Mouse (Mus musculus): Measurements from ENCODE around the gene Pttg1ip.

The Pttg1ip gene

DNA sequence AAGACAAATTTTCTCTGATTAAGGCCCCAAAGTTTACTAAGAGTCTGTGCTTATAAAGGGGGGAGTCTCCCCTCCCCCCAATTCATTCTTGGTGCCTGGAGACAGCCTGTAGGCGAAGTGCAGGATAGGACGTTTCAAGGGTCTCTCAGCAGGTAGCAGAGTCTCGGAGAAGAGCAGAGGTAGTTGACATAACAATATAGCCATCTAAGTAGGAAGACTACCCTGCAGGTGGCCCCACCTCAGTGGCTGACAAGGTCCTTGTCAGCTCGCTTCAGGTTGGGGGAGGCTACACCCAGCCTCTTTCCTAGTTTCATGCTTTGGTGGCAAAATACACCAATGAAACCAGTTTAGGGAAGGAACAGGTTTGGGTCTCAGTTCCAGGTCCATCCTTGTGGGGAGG lies 21.5 kb downstream of the Pttg1ip start:
- in situ Hi-C loops (cut with MboI; ENCODE audit: low pct_unique_long_range_greater_than_20kb in 1 of 2, low sequenced_read_pairs in 2 of 2, unreplicated experiment in 1 of 2), result no loop called here

DNA sequence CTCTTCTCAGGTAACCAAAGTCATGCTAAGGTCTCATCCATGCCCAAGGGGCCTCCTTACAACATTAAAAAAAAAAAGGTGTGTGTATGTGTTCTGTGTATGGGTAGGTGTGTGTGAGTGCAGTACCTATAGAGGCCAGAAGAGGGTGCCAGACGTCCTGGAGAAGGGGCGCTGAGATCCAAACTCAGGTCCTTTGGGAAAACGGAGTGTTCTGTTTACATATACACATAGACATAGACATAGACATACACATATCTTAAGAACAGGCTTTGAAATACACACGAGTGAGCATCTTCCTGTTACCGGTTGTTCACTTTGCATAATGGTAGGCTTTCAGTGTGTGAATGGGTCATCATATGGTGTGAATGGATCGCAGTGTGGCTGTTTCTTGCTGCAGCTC lies 22.6 kb downstream of the Pttg1ip start:
- in situ Hi-C loops (cut with MboI; ENCODE audit: low pct_unique_long_range_greater_than_20kb in 1 of 2, low sequenced_read_pairs in 2 of 2, unreplicated experiment in 1 of 2), result no loop called here

DNA sequence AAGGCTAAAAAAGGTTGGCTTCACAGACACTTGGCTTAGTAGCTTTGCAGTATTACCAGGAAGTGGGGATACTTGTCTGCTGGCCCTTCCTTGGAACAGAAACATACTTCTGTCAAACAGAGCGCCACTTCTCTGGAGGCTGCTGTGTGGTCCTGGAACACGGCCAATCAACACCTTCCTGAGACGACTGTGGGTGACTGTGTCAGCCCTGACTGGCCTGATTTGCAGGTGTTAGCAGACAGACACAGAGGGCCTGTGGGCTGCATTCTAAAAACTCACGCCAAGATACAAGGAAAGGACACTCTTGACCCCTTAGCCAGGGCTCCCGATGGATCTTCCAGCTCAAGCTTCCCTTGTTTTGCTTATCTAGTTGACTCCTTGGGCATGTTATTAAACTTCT lies 23.4 kb downstream of the Pttg1ip start:
- in situ Hi-C loops (cut with MboI; ENCODE audit: low pct_unique_long_range_greater_than_20kb in 1 of 2, low sequenced_read_pairs in 2 of 2, unreplicated experiment in 1 of 2), result no loop called here

DNA sequence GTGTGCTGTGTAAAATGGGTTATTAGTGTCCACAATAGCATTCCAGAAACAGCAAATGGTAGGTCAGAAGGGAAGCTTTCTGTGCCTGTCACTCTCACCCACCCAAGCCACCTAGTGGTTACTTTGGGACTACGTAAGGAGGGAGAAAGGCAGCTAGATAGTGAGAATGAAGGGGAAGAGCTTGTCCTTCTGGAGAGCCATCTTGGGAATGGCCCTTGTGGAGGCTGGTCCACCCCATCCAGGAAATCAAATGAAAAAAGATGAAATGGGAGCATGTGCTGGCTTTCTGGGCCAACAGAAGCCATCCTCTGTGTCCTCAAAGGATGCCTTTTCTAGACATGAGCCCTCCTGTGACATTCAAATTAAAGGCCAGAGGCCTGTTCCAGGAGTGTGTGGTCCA lies 23.8 kb downstream of the Pttg1ip start:
- in situ Hi-C loops (cut with MboI; ENCODE audit: low pct_unique_long_range_greater_than_20kb in 1 of 2, low sequenced_read_pairs in 2 of 2, unreplicated experiment in 1 of 2), result no loop called here

DNA sequence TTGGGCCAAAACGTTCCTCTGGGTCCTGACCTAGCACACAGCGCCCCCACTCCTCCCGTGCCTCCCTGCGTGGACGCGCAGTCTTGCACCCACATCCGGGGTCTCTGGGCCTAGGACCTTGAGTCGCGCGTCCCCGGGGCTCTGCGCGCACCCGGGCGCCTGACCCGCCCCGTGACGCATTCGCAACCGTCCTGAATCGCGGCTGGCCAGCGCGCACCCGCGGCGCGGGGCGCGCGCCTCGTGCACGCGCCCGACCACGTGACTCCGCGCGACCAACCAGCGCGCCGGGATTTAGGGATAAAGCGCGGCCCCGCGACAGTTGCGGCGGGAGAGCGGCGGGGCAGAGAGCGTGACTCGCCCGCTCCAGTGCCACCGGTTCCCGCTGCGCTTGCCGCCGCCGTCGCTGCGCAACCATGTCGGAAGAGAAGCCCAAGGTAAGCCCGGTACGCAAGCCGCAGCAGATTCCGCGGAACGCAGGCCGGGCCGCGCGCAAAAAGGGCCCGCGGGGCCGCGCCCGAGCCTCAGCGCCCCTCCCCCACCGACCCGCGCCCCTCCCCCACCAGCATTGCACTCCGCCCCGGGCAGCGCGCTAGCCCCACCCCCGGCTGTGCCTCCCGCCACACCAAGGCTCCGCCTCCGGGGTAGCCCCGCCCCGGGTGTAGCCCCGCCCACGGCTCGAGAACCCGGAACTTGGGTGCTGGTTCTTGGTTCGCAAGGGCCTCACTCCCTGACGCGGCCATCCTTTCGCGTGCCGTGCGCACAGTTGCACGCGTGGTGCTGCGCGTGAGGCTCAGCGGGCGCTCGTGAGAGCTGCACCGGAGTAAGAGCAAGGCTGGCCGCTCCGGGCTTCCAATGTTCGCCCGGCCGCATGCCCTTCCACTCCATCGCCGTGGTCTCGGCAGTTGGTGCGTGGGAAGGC lies 24.6 kb downstream of the Pttg1ip start, which contains the start of the genes Sumo3 and Gm49325:
Sumo3 (plus strand) TSS at position 190 of the 919 bp plus-strand sequence.
Gm49325 (plus strand) TSS at position 290 of the 919 bp plus-strand sequence.
- in situ Hi-C loops (cut with MboI; ENCODE audit: low pct_unique_long_range_greater_than_20kb in 1 of 2, low sequenced_read_pairs in 2 of 2, unreplicated experiment in 1 of 2), result no loop called here

DNA sequence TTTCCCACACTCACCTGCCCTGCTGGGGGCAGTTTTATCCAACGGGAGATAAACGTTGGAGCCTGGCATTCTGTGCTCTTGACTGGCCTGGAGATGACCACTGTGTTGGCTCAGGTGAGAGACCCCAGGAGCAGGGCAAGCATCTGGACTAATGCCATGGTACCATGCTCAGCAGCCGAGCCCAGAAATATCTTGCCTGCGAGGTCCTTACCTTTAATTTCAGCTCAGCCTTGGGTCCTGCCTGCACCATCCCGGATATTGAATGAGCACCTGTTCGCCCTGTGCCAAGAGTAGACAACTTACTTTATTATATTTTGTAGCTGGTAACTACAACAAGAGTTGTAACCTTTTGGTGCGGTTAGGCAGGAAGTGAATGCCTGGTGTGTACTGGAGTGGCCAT lies 25.3 kb downstream of the Pttg1ip start:
- in situ Hi-C loops (cut with MboI; ENCODE audit: low pct_unique_long_range_greater_than_20kb in 1 of 2, low sequenced_read_pairs in 2 of 2, unreplicated experiment in 1 of 2), result no loop called here

DNA sequence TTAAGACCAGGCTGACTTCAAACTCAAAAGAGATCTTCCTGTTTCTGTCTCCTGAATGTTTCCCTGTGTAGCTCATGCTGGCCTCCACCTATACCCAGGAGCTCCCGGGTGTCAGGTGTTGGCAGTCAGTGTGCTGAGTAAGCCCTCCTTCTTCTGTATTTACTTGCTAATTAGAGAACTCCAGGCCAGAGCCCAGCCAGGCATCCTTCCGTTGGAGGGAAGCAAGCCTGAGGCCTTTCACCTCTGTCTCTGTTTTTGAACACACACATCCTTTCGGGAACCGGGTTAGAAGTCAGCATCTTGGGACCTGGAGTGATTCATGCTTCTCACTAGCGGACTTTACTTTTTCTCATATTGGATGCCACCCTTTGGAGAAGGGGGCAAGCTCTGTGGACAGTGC lies 25.9 kb downstream of the Pttg1ip start:
- in situ Hi-C loops (cut with MboI; ENCODE audit: low pct_unique_long_range_greater_than_20kb in 1 of 2, low sequenced_read_pairs in 2 of 2, unreplicated experiment in 1 of 2), result no loop called here

DNA sequence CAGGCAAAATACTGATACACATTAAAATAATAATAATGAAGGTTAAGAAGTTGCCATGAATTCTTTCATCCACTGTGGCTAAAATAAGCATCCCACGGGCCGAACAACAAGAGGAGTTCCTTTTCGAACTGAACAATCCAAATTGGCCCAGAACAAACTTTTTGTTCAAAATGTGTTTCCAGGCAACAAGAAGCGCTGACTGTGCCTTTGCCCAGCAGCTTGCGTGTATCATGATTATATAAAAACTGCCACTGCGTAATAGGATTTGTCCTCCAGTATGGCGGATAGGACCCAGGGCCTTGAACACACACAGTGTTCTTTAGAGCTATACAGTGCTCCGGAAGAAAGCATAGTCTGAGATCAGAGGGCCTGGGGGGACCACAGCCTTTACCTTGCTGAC lies 27.1 kb downstream of the Pttg1ip start:
- in situ Hi-C loops (cut with MboI; ENCODE audit: low pct_unique_long_range_greater_than_20kb in 1 of 2, low sequenced_read_pairs in 2 of 2, unreplicated experiment in 1 of 2), result no loop called here

DNA sequence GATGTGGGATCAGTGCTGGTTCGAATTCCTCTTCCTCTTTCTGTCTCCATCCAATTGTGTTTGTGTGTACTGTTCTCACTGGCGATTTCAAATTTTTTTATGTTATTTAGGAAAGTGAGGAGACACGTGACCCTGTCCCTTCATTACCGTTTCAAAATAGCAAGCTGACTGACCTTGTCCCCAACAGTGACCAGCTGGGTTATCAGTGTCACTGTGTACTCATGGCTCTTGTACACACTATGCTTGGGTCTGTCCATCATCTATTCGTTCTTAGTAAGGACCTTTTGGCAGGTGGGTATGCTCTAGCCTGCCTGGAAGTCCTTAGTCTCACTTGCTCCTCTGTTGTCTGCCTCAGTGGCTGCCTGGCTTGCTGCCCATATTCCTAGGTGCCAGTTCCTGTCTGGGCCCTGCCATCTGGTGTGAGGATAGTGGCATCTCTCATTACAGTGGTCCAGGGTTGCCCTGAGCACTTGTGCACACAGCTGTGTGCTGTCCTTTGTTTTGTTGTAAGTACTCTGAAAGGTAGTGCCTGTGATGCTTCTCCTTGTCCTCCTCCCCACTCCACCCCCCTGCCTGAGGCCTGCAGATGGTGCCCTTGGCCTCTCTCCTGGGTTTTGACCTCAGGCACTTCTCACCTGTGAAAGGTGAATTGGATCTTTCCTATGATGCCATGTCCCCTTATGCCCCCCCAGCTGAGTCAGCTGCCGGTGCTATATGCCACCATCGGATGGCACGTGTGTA lies 28.9 kb downstream of the Pttg1ip start:
- in situ Hi-C loops (cut with MboI; ENCODE audit: low pct_unique_long_range_greater_than_20kb in 1 of 2, low sequenced_read_pairs in 2 of 2, unreplicated experiment in 1 of 2), result no loop called here

DNA sequence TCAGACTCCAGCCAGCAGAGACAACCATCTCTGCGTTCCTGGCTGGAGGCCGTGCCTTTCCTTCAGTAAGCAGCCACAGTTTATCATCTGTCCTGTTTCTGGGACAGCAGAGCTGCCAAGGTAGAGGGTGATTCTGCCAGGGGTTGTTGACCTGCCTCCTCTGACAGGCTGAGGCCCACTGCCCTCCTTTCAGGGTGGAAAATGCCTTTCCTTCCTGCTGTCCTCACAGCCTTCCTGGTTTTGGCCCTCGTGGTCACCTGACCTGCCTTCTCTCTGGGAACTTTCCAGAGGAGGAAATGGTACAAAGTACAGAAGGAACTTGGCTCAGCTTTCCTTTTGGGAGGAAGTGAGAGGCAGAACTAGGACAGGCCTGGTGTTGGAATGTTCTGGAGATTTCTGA lies 31.9 kb downstream of the Pttg1ip start:
- in situ Hi-C loops (cut with MboI; ENCODE audit: low pct_unique_long_range_greater_than_20kb in 1 of 2, low sequenced_read_pairs in 2 of 2, unreplicated experiment in 1 of 2), result no loop called here

DNA sequence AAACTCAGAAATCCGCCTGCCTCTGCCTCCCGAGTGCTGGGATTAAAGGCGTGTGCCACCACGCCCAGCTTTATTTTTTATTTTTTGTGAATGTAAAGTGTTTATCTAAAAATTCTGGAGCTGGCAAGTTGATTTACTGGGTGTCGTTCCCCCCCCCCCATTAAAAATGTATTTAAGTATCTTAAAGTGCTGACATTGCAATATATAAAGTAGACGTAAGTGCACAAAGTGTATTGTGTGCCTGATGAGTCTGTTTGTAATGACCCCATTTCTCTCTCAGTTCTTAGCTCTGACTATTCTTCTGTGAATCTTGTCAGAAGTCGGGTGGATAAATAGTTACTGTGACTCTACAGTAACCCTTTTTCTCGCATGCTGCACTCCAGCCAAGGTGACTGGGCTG lies 34.1 kb downstream of the Pttg1ip start:
- in situ Hi-C loops (cut with MboI; ENCODE audit: low pct_unique_long_range_greater_than_20kb in 1 of 2, low sequenced_read_pairs in 2 of 2, unreplicated experiment in 1 of 2), result no loop called here

DNA sequence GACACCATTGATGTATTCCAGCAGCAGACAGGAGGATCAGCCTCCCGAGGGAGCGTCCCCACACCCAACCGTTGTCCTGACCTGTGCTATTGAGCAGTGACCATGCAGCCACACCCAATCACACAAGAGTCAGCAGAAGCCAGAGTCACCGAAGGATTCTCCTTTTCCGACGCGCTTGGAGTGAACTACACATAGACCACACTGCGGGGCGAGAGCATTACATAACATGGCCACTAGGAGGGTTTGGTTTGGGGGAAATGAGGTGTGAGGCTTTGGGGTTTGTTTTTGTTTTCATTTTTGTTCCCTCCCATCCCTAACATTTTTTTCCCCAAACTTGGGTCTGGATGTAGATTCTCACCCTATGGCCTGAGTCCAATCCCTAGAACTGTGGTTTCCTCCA lies 34.6 kb downstream of the Pttg1ip start:
- in situ Hi-C loops (cut with MboI; ENCODE audit: low pct_unique_long_range_greater_than_20kb in 1 of 2, low sequenced_read_pairs in 2 of 2, unreplicated experiment in 1 of 2), result no loop called here

DNA sequence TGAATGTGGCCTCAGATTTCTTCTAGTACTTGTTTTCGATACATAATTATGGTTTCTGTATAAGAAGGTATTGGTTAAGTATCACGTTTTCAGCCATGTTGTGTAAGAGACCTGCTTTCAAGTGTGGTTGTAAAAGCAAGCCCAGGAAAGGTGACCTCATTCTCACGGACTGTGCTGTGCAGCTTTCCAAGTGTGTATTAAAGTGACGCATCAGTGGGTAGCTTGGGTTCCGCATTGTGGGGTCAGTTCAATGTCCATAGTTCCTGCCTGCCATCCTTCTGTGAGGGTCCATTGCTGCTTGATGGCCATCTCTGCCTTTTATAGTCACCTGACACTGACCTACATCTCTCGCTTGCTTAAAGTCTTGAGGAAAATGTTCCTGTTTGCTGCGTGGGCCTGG lies 35.4 kb downstream of the Pttg1ip start:
- in situ Hi-C loops (cut with MboI; ENCODE audit: low pct_unique_long_range_greater_than_20kb in 1 of 2, low sequenced_read_pairs in 2 of 2, unreplicated experiment in 1 of 2), result no loop called here

DNA sequence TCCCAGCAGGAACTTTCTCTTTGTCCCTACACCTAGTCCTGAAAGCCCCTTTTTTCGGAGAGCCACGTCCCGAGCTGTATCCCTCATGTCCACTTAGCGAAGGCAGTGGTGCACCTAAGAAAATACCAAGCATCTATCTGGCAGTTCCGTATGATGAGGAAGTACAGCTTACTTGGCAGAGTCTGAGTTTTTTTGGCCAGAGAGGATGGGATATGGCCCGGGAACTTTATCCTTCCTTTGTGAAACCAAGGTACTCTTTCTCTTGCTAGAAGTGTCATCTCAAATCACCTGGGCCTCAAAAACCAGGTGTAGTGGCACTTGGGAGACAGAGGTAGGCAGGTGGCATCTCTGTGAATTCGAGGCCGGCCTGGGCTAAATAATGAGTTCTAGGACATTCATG lies 40.0 kb downstream of the Pttg1ip start:
- in situ Hi-C loops (cut with MboI; ENCODE audit: low pct_unique_long_range_greater_than_20kb in 1 of 2, low sequenced_read_pairs in 2 of 2, unreplicated experiment in 1 of 2), result no loop called here

DNA sequence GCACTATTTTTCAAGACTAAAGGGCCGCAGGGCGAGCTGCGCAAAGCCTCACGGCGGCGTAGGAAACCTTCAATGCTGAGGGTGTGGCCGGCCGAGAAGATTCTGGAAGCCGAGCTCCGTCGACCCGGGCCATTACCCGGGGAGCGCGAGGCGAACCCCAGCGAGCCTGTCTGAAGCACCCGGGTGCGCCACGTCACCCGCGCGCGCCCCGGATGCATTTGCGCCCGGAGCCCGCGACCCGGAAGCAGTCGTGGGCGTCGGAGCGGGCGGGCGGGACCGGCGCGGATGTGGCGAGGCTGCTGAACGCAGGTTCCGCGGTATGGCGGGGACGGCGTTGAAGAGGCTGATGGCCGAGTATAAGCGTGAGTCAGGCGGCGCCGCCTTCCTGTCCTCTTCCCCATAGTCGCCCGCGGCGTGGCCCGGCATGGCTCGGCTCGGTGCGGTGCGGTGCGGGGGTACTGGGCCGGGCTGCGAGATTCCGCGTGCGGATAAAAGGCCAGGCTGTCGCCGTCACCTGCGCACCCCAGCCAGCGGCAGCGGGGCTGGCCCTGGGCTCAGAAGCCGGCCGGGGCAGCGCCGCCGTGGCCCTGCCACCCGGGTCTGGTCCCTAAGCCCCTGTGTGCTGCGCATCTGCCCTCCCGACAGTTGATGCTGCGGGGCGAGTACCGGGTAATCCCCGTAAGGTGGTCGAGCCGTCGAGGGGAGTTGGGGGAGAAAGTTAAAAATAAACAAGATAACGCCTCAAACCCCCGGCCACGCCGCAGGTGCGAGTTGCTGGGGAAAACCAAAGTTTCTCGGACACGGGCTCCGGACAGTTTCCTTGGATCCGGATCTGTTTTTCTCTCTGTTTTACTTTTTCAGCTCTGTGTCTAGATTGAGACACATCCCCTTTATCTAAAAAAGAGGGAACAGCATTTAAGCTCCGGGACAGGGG lies 40.8 kb downstream of the Pttg1ip start, which contains the start of gene Ube2g2:
Ube2g2 (plus strand) TSS at position 221 of the 934 bp plus-strand sequence.
- in situ Hi-C loops (cut with MboI; ENCODE audit: low pct_unique_long_range_greater_than_20kb in 1 of 2, low sequenced_read_pairs in 2 of 2, unreplicated experiment in 1 of 2), result no loop called here

DNA sequence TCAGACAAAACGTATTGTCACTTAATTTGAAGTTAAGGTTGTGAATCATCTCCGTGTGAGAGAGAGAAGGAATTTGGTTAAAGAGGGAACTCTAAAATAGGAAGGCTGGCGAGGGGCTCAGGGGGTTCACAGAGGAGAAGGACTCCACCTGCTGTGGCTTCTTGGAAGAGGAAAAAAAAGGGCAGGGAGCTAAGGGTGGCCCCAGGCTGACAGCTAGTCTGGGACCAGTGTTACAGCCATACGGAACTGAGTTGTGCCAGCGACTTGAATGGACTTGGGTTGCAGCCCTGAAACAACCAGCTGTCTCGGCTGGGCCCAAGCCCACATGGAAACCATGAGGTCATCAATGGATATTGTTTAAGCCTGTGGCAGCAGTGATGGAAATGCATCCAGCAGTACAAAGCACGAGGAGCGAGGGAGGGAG lies 41.6 kb downstream of the Pttg1ip start:
- in situ Hi-C loops (cut with MboI; ENCODE audit: low pct_unique_long_range_greater_than_20kb in 1 of 2, low sequenced_read_pairs in 2 of 2, unreplicated experiment in 1 of 2), result no loop called here

DNA sequence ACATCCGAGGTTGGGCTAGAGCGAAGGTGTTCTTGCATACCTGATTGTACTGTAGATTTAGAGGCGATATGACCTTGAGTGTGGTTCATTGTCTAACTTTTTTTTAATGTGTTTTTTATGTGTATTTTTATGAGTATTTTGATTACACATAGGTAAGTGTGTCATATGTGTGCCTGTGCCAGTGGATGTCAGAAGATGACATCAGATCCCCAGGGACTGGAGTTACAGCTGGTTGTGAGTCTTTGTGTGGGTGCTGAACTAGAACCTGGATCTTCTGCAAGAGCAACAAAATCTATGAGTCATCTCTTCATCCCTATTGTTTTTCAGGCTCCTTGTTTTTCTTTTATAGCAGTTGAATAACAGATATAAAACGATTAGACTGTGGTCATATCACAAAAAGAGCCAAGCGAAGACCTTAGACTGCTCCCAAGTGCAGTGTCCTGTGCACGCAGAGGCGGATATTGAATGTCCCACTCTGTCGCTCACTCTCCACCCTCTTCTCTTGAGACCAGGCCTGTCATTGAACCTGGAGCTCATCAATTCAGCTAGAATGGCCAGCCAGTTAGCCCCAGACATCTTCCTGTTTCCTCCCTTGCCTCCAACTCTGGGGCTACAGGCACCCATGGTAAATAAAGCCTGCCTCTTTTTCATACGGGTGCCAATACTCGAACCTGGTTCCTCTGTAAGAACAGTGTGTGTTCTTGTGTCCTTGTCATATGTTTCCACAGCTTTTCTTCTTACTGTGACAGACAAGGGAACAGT lies 42.3 kb downstream of the Pttg1ip start:
- in situ Hi-C loops (cut with MboI; ENCODE audit: low pct_unique_long_range_greater_than_20kb in 1 of 2, low sequenced_read_pairs in 2 of 2, unreplicated experiment in 1 of 2), result no loop called here

DNA sequence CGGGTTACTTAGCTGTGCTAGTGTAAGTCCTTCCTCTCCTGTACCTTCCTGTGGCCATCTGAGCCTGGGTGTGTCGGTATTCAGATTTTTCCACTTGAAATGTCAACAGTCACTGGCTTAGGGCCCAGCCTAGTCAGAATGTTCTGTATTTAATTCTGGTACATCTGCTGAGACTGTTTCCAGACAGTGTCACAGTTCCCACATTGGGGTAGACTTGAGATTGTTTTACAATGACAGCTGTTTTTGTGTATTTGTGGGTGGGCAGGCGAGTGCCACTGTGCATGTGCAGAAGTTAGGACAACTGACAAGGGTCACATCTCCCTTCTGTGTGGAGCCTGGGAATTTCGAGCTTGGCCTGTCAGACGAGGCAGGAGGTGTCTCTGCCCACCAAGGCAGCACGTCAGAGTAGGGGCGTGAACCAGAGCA lies 43.1 kb downstream of the Pttg1ip start:
- in situ Hi-C loops (cut with MboI; ENCODE audit: low pct_unique_long_range_greater_than_20kb in 1 of 2, low sequenced_read_pairs in 2 of 2, unreplicated experiment in 1 of 2), result no loop called here

Data from mouse embryonic stem cell (cell line).